Mouse (Mus musculus): Measurements from ENCODE around the gene Gm21987. TPM values are rescaled to one million over a fixed set of nuclear protein-coding genes. Genes with fewer than 3 reads are reported as not detected.

The Gm21987 gene
- total and polyA plus RNA-seq, 3 experiments, result not detected

DNA sequence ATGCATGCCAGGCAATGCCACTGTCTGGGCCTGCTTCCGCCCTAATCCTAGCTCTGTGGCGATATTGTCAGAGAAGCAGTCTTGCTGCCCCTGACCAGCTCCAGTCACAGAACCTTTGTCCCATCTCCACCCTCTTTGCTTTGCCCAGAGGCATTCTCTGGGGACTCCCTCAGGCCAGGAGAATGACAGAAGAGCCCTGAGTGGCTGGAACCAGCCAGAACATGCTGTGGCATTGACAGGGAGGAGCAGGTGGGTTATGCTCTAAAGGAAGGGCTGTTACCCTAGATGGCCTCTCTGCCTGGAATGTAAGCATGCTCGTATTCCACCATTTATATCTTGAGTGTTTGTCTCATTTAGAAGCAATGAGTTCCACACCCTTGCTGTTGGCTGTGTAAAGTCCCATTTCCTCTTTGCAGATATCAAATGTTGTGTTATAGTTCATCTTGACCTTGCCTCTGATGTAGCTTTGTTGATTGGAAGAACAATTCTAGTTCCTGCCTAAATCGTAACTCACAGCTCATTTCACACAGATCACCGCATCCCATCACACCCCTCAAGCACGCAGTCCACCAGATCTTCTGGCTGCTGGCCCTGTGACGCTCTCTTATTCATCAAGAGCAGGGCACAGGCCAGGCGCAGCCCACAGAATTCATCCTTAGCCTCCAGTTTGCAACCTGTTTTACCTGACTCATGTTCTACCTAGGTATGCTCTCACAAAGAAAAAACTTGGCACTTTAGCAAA lies 24.0 kb downstream of the Gm21987 start:
- Histone ChIP-seq H3K4me3 (ENCODE audit: control insufficient read depth in 1 of 2, insufficient read depth in 1 of 2, low read depth in 2 of 2, low read length in 2 of 2) (peak overlapping the region; percentile 38 to 56), H3K4me1 (ENCODE audit: control insufficient read depth in 1 of 2, insufficient read depth in 2 of 2, low read length in 2 of 2) (peaks cover 31 to 60% of the 10 kb centered on the region in 2 experiments), H3K9me3 (replicated peaks; ENCODE audit: insufficient read depth, low read length) (no peaks in the 10 kb centered on the region), H3K27me3 (ENCODE audit: control insufficient read depth in 1 of 2, insufficient read depth in 2 of 2, low read length in 2 of 2) (no peaks in the 10 kb centered on the region), H3K36me3 (ENCODE audit: control insufficient read depth in 1 of 2, insufficient read depth in 2 of 2, low read length in 2 of 2) (peaks cover 0 to 48% of the 10 kb centered on the region in 2 experiments; a peak in 2 of 4 replicates), H3K27ac (ENCODE audit: control insufficient read depth, low read depth, low read length) (peak overlapping the region; percentile 100), H3K9ac (ENCODE audit: control insufficient read depth, low read depth, low read length, poor library complexity, severe bottlenecking) (peak overlapping the region; percentile 80), H3K79me2 (ENCODE audit: control insufficient read depth, insufficient read depth, low read length, poor library complexity) (peaks cover 20% of the 10 kb centered on the region)
- no peak for TF ChIP-seq GABPA (IDR thresholded peaks at IDR 0.05; ENCODE audit: low read depth, low read length)
- TF ChIP-seq EP300 (IDR thresholded peaks at IDR 0.05; ENCODE audit: low read depth in 1 of 2, low read length in 2 of 2), result peak in 1 of 2 experiments; percentile 73; a peak in 2 of 4 replicates
- TF ChIP-seq MYC (IDR thresholded peaks at IDR 0.05; ENCODE audit: low read depth, low read length), result peak; percentile 75; the same call in 1 of the 2 replicates
- TF ChIP-seq HCFC1 (IDR thresholded peaks at IDR 0.05; ENCODE audit: low read depth, low read length), result peak; percentile 12; the same call in 1 of the 2 replicates
- peak; percentile 43 for TF ChIP-seq TCF12 (IDR thresholded peaks at IDR 0.05; ENCODE audit: low read depth, low read length)
- peak; percentile 71 for TF ChIP-seq NELFE (IDR thresholded peaks at IDR 0.05; ENCODE audit: low read depth, low read length)
- TF ChIP-seq MXI1 (IDR thresholded peaks at IDR 0.05; ENCODE audit: low read depth, low read length), result no peak; the same call in 1 of the 2 replicates
- no peak for TF ChIP-seq JUND (IDR thresholded peaks at IDR 0.05; ENCODE audit: low read depth, low read length)
- TF ChIP-seq BHLHE40 (IDR thresholded peaks at IDR 0.05; ENCODE audit: borderline replicate concordance, low read depth, low read length), result no peak
- peak; percentile 77 for TF ChIP-seq ETS1 (IDR thresholded peaks at IDR 0.05; ENCODE audit: low read depth, low read length)
- 0 out of 2 replicates have a peak, but pooled peaks have one; percentile 20 for TF ChIP-seq GATA1 (IDR thresholded peaks at IDR 0.05; ENCODE audit: low read depth, low read length)
- peak in 1 of 2 experiments; percentile 76; a peak in 2 of 4 replicates for TF ChIP-seq POLR2A (IDR thresholded peaks at IDR 0.05; ENCODE audit: control insufficient read depth in 1 of 2, insufficient read depth in 1 of 2, low read depth in 1 of 2, low read length in 2 of 2, poor library complexity in 1 of 2)
- TF ChIP-seq ZMIZ1 (IDR thresholded peaks at IDR 0.05; ENCODE audit: low read depth, low read length), result peak; percentile 53; the same call in 1 of the 2 replicates
- TF ChIP-seq CHD1 (IDR thresholded peaks at IDR 0.05; ENCODE audit: low read depth, low read length), result 0 out of 2 replicates have a peak, but pooled peaks have one; percentile 38
- TF ChIP-seq MAZ (IDR thresholded peaks at IDR 0.05; ENCODE audit: low read depth, low read length), result no peak
- peak; percentile 92 for TF ChIP-seq TBP (IDR thresholded peaks at IDR 0.05; ENCODE audit: low read depth, low read length)
- DNase-seq (ENCODE audit: low read depth, low spot score), result peak; percentile 88

DNA sequence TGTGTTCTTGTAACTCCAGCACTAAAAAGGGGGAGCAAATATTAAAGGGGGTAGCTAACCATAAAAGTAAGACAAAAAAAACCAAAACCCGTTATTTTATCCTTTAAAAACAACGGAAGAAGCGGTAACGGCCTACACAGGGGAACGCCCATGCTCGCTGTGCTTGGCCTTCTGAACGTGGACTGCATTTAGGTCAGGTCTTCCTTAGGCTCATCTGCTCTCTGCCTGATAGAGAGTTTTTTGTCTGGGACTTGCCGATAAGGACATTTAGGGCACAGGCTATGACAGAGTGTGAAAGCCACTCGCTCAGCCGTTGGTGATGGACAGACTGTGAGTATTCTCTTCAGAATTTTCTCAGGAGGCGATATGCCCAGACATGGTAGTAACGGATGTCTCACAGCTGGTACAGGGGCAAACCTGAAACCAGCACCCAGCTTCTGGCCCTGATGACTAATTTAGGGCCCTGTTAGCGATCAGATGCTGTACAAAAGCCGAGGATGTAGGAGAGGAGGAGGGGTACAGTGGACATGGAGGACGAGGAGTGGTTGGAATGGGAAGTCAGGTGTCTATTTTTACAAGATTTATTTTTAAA lies 25.0 kb downstream of the Gm21987 start:
- peak overlapping the region; percentile 80 for H3K9ac ChIP-seq (ENCODE audit: control insufficient read depth, low read depth, low read length, poor library complexity, severe bottlenecking)
- H3K36me3 ChIP-seq (ENCODE audit: control insufficient read depth in 1 of 2, insufficient read depth in 2 of 2, low read length in 2 of 2), result peaks cover 0 to 47% of the 10 kb centered on the region in 2 experiments; a peak in 2 of 4 replicates
- H3K79me2 ChIP-seq (ENCODE audit: control insufficient read depth, insufficient read depth, low read length, poor library complexity), result peaks cover 25% of the 10 kb centered on the region
- no peaks in the 10 kb centered on the region for H3K9me3 ChIP-seq (replicated peaks; ENCODE audit: insufficient read depth, low read length)
- H3K27me3 ChIP-seq (ENCODE audit: control insufficient read depth in 1 of 2, insufficient read depth in 2 of 2, low read length in 2 of 2), result no peaks in the 10 kb centered on the region
- peak overlapping the region; percentile 100 for H3K27ac ChIP-seq (ENCODE audit: control insufficient read depth, low read depth, low read length)
- peaks cover 27 to 57% of the 10 kb centered on the region in 2 experiments for H3K4me1 ChIP-seq (ENCODE audit: control insufficient read depth in 1 of 2, insufficient read depth in 2 of 2, low read length in 2 of 2)
- DNase-seq (ENCODE audit: low read depth, low spot score), result peak; percentile 99
- H3K4me3 ChIP-seq (ENCODE audit: control insufficient read depth in 1 of 2, insufficient read depth in 1 of 2, low read depth in 2 of 2, low read length in 2 of 2), result peak overlapping the region; percentile 56 to 60
- TF ChIP-seq EP300 (IDR thresholded peaks at IDR 0.05; ENCODE audit: low read depth in 1 of 2, low read length in 2 of 2), result peak; percentile 98 to 100
- TF ChIP-seq ZC3H11A (IDR thresholded peaks at IDR 0.05; ENCODE audit: low read depth, low read length), result no peak
- no peak for TF ChIP-seq USF2 (IDR thresholded peaks at IDR 0.05; ENCODE audit: borderline replicate concordance in 1 of 2, insufficient read depth in 1 of 2, low read depth in 1 of 2, low read length in 2 of 2)
- TF ChIP-seq RAD21 (IDR thresholded peaks at IDR 0.05; ENCODE audit: low read depth, low read length), result no peak; the same call in none of the 2 replicates
- TF ChIP-seq TAL1 (IDR thresholded peaks at IDR 0.05; ENCODE audit: low read length), result peak; percentile 100
- TF ChIP-seq POLR2AphosphoS2 (IDR thresholded peaks at IDR 0.05; ENCODE audit: low read length), result peak; percentile 72
- TF ChIP-seq TBP (IDR thresholded peaks at IDR 0.05; ENCODE audit: low read depth, low read length), result peak; percentile 82
- no peak for TF ChIP-seq CTCF (IDR thresholded peaks at IDR 0.05 in 2 of 3, conservative IDR thresholded peaks at IDR 0.05 in 1 of 3; ENCODE audit: control insufficient read depth in 1 of 3, insufficient read depth in 1 of 3, low read depth in 2 of 3, low read length in 3 of 3, poor library complexity in 1 of 3, severe bottlenecking in 1 of 3)
- 0 out of 2 replicates have a peak, but pooled peaks have one; percentile 55 for TF ChIP-seq JUND (IDR thresholded peaks at IDR 0.05; ENCODE audit: low read depth, low read length)
- 0 out of 2 replicates have a peak, but pooled peaks have one; percentile 66 for TF ChIP-seq UBTF (IDR thresholded peaks at IDR 0.05; ENCODE audit: borderline replicate concordance, insufficient read depth, low read depth, low read length)
- TF ChIP-seq KAT2A (conservative IDR thresholded peaks at IDR 0.05; ENCODE audit: low read depth, low read length), result peak; percentile 31; the same call in 1 of the 2 replicates
- peak; percentile 97 for TF ChIP-seq SIN3A (IDR thresholded peaks at IDR 0.05; ENCODE audit: low read length)
- TF ChIP-seq NRF1 (IDR thresholded peaks at IDR 0.05; ENCODE audit: insufficient read depth, low read depth, low read length, poor library complexity, severe bottlenecking), result no peak
- TF ChIP-seq MEF2A (IDR thresholded peaks at IDR 0.05; ENCODE audit: extremely low read depth, insufficient replicate concordance, low read depth, low read length, poor library complexity, severe bottlenecking), result peak; percentile 81; the same call in 1 of the 2 replicates
- TF ChIP-seq TCF12 (IDR thresholded peaks at IDR 0.05; ENCODE audit: low read depth, low read length), result peak; percentile 100

All from MEL (cell line).